Mouse (Mus musculus) hindbrain, embryonic 13.5 days (tissue): ENCODE results near the gene Sult1a1. TPM values are rescaled to one million over a fixed set of nuclear protein-coding genes. Genes with fewer than 3 reads are reported as not detected.

Experiments
- ATAC-seq: fragments of 200-750 bp; cut with Nextera tagmentation; 2 replicates; pipeline ENCODE4 v1.8.0; 2017; ENCODE audit warnings: moderate TSS enrichment; ENCODE audit not compliant: low FRiP score
- H3K27ac ChIP-seq: fragments of 300-500 bp; sonication (generic); 2 replicates; pipeline ENCODE4 v1.5.1; 2015; ENCODE audit warnings: inconsistent platforms, mild to moderate bottlenecking, moderate library complexity
- H3K27me3 ChIP-seq: fragments of 300-500 bp; sonication (generic); 2 replicates; pipeline ENCODE4 v1.6.1; 2015; ENCODE audit warnings: mild to moderate bottlenecking, inconsistent platforms
- H3K36me3 ChIP-seq: fragments of 300-500 bp; sonication (generic); 2 replicates; pipeline ENCODE4 v1.6.1; 2015; ENCODE audit warnings: mild to moderate bottlenecking, inconsistent platforms
- H3K4me1 ChIP-seq: fragments of 300-500 bp; sonication (generic); replicated peaks from 2 replicates; pipeline ENCODE4 v1.6.1; 2015; ENCODE audit warnings: inconsistent platforms
- H3K4me2 ChIP-seq: fragments of 300-500 bp; sonication (generic); 2 replicates; pipeline ENCODE4 v1.6.1; 2015; ENCODE audit warnings: inconsistent platforms, mild to moderate bottlenecking, moderate library complexity
- H3K4me3 ChIP-seq: fragments of 300-500 bp; sonication (generic); 2 replicates; pipeline ENCODE4 v1.5.1; 2015; ENCODE audit warnings: mild to moderate bottlenecking, inconsistent platforms
- H3K9ac ChIP-seq: fragments of 300-500 bp; sonication (generic); 2 replicates; pipeline ENCODE4 v1.6.1; 2015; ENCODE audit warnings: mild to moderate bottlenecking, inconsistent platforms
- H3K9me3 ChIP-seq: fragments of 300-500 bp; sonication (generic); 2 replicates; pipeline ENCODE4 v1.6.1; 2016; ENCODE audit warnings: inconsistent platforms
- WGBS: fragments of 180-500 bp; shearing (Covaris S2); methylation state at CpG from one replicate; pipeline ENCODE4 v1.1.7; 2015; 5-methylcytosine and 5-hydroxymethylcytosine counted together
- polyA plus RNA-seq: library from polyadenylated mRNA; unstranded; fragments of >200 nt; fragmentation: Nextera tagmentation; extraction: Ambion mirVana; gene quantifications from 2 replicates; pipeline ENCODE4 v1.2.1, GENCODE M21; 2015

The Sult1a1 gene
- polyA plus RNA-seq, 1 experiment from 2014 or later: 1.4 TPM

- H3K4me3 ChIP-seq: peak overlapping the region; percentile 72
- H3K36me3 ChIP-seq: peaks cover 12% of the 10 kb centered on the region
- H3K4me1 ChIP-seq: peaks cover 57% of the 10 kb centered on the region
- peak overlapping the region; percentile 86 for H3K27ac ChIP-seq
- no peaks in the 10 kb centered on the region for H3K9me3 ChIP-seq
- ATAC-seq: peak; percentile 83
- peaks cover 20% of the 10 kb centered on the region; the same call in 1 of the 2 replicates for H3K27me3 ChIP-seq
- peak overlapping the region; percentile 92 for H3K9ac ChIP-seq
- peak overlapping the region; percentile 73 for H3K4me2 ChIP-seq
- 1% methylated on average over 39 of the region's 39 CpGs for WGBS
These were observed 28.1 kb upstream of the Sult1a1 start for GRCm38 (mm10) chr7:126704121-126704980.

GRCm38 (mm10) chr7:126703757-126704077, 27.5 kb upstream of the Sult1a1 start:
- peaks cover 20% of the 10 kb centered on the region; the same call in 1 of the 2 replicates for H3K27me3 ChIP-seq
- H3K9ac ChIP-seq: peak overlapping the region; percentile 92
- H3K27ac ChIP-seq: peak overlapping the region; percentile 86
- H3K36me3 ChIP-seq: peaks cover 17% of the 10 kb centered on the region
- no peaks in the 10 kb centered on the region for H3K9me3 ChIP-seq
- H3K4me3 ChIP-seq: peak overlapping the region; percentile 72
- no peak for ATAC-seq
- 8% methylated on average over 7 of the region's 7 CpGs for WGBS
- H3K4me1 ChIP-seq: peaks cover 57% of the 10 kb centered on the region
- H3K4me2 ChIP-seq: peak overlapping the region; percentile 73

GRCm38 (mm10) chr7:126702861-126703756, 26.9 kb upstream of the Sult1a1 start:
- Histone ChIP-seq H3K27me3 (peaks cover 20% of the 10 kb centered on the region; the same call in 1 of the 2 replicates), H3K27ac (peak overlapping the region; percentile 86), H3K4me1 (peaks cover 57% of the 10 kb centered on the region), H3K9ac (peak overlapping the region; percentile 92), H3K36me3 (peaks cover 19% of the 10 kb centered on the region), H3K4me3 (peak overlapping the region; percentile 72), H3K9me3 (no peaks in the 10 kb centered on the region), H3K4me2 (peak overlapping the region; percentile 73)
- ATAC-seq: no peak
- WGBS: 85% methylated on average over 12 of the region's 12 CpGs

GRCm38 (mm10) chr7:126702358-126702757, 26.1 kb upstream of the Sult1a1 start:
- Histone ChIP-seq H3K9me3 (no peaks in the 10 kb centered on the region), H3K27ac (no peak overlapping the region), H3K4me2 (peak overlapping the region; percentile 73), H3K27me3 (peaks cover 20% of the 10 kb centered on the region; the same call in 1 of the 2 replicates), H3K36me3 (peaks cover 26% of the 10 kb centered on the region), H3K4me1 (peaks cover 63% of the 10 kb centered on the region), H3K9ac (peak overlapping the region; percentile 92), H3K4me3 (peak overlapping the region; percentile 72; the same call in 1 of the 2 replicates)
- WGBS: 77% methylated on average over 6 of the region's 6 CpGs
- no peak for ATAC-seq

- H3K27me3 ChIP-seq: peaks cover 20% of the 10 kb centered on the region; the same call in 1 of the 2 replicates
- peak overlapping the region; percentile 11 for H3K4me3 ChIP-seq
- H3K4me2 ChIP-seq: peak overlapping the region; percentile 73
- peaks cover 26% of the 10 kb centered on the region for H3K36me3 ChIP-seq
- H3K27ac ChIP-seq: no peak overlapping the region
- peaks cover 69% of the 10 kb centered on the region for H3K4me1 ChIP-seq
- H3K9me3 ChIP-seq: no peaks in the 10 kb centered on the region
- WGBS: 54% methylated on average over 24 of the region's 24 CpGs
- ATAC-seq: no peak
- peak overlapping the region; percentile 92 for H3K9ac ChIP-seq
These were observed 25.5 kb upstream of the Sult1a1 start for GRCm38 (mm10) chr7:126701559-126702357.

GRCm38 (mm10) chr7:126701070-126701469, 24.8 kb upstream of the Sult1a1 start:
- Histone ChIP-seq H3K36me3 (peaks cover 26% of the 10 kb centered on the region), H3K9me3 (no peaks in the 10 kb centered on the region), H3K4me3 (peak overlapping the region; percentile 11), H3K4me1 (peaks cover 75% of the 10 kb centered on the region), H3K9ac (peak overlapping the region; percentile 92), H3K4me2 (peak overlapping the region; percentile 73), H3K27ac (no peak overlapping the region), H3K27me3 (peaks cover 20% of the 10 kb centered on the region; the same call in 1 of the 2 replicates)
- peak; percentile 33; the same call in 1 of the 2 replicates for ATAC-seq
- under 1% methylated on average over 11 of the region's 11 CpGs for WGBS

GRCm38 (mm10) chr7:126700063-126701015, 24.1 kb upstream of the Sult1a1 start:
- H3K36me3 ChIP-seq: peaks cover 26% of the 10 kb centered on the region
- peaks cover 73% of the 10 kb centered on the region for H3K4me1 ChIP-seq
- peak overlapping the region; percentile 92; the same call in 1 of the 2 replicates for H3K9ac ChIP-seq
- ATAC-seq: no peak
- H3K4me2 ChIP-seq: no peak overlapping the region; the same call in 1 of the 2 replicates
- peaks cover 13% of the 10 kb centered on the region; the same call in 1 of the 2 replicates for H3K27me3 ChIP-seq
- WGBS: 89% methylated on average over 25 of the region's 25 CpGs
- H3K4me3 ChIP-seq: peak overlapping the region; percentile 11; the same call in 1 of the 2 replicates
- no peak overlapping the region for H3K27ac ChIP-seq
- no peaks in the 10 kb centered on the region for H3K9me3 ChIP-seq

GRCm38 (mm10) chr7:126697838-126698237, 21.6 kb upstream of the Sult1a1 start:
- no peak for ATAC-seq
- Histone ChIP-seq H3K4me2 (no peak overlapping the region), H3K9ac (0 out of 2 replicates have a peak overlapping the region, but pooled peaks have one; percentile 10), H3K27me3 (0 out of 2 replicates have a peak, but pooled peaks cover 6% of the 10 kb centered on the region), H3K4me1 (peaks cover 67% of the 10 kb centered on the region), H3K27ac (no peak overlapping the region), H3K9me3 (no peaks in the 10 kb centered on the region), H3K36me3 (peaks cover 26% of the 10 kb centered on the region), H3K4me3 (no peak overlapping the region)
- 93% methylated on average over 8 of the region's 8 CpGs for WGBS

GRCm38 (mm10) chr7:126696886-126697285, 20.7 kb upstream of the Sult1a1 start:
- H3K27ac ChIP-seq: no peak overlapping the region
- no peaks in the 10 kb centered on the region for H3K27me3 ChIP-seq
- peak overlapping the region; percentile 85 for H3K9ac ChIP-seq
- H3K4me3 ChIP-seq: peak overlapping the region; percentile 80
- 70% methylated on average over 3 of the region's 3 CpGs for WGBS
- H3K9me3 ChIP-seq: no peaks in the 10 kb centered on the region
- peaks cover 33% of the 10 kb centered on the region for H3K36me3 ChIP-seq
- no peak for ATAC-seq
- H3K4me2 ChIP-seq: peak overlapping the region; percentile 96
- H3K4me1 ChIP-seq: peaks cover 66% of the 10 kb centered on the region

- H3K4me3 ChIP-seq: peak overlapping the region; percentile 80
- 4% methylated on average over 17 of the region's 17 CpGs for WGBS
- H3K9ac ChIP-seq: peak overlapping the region; percentile 85
- peak overlapping the region; percentile 96 for H3K4me2 ChIP-seq
- H3K4me1 ChIP-seq: peaks cover 60% of the 10 kb centered on the region
- no peaks in the 10 kb centered on the region for H3K9me3 ChIP-seq
- no peak; the same call in 1 of the 2 replicates for ATAC-seq
- H3K27ac ChIP-seq: peak overlapping the region; percentile 78; the same call in 1 of the 2 replicates
- peaks cover 39% of the 10 kb centered on the region for H3K36me3 ChIP-seq
- no peaks in the 10 kb centered on the region for H3K27me3 ChIP-seq
These were observed 20.1 kb upstream of the Sult1a1 start for GRCm38 (mm10) chr7:126696303-126696702.
